Mouse (Mus musculus) thymus, adult 2 months (tissue): ENCODE measurements around the gene Olfr430. TPM values are rescaled to one million over a fixed set of nuclear protein-coding genes. Genes with fewer than 3 reads are reported as not detected.
"Not testable (repeated sequence)": the region's sequence is repeated elsewhere in the genome, so short reads cannot be mapped to it uniquely, and the experiment has no call there.

Experiments used
- DNase-seq: peaks from one replicate; pipeline ENCODE4 v3.0.0; 2021
- H3K27ac ChIP-seq: fragments of 200-500 bp; 2 replicates; pipeline ENCODE4 v1.5.1; 2012; ENCODE audit warnings: low read length, control low read depth; ENCODE audit not compliant: control insufficient read depth, insufficient read depth
- H3K27me3 ChIP-seq: fragments of 200-500 bp; 2 replicates; pipeline ENCODE4 v1.6.1; 2012; ENCODE audit warnings: mild to moderate bottlenecking, low read length, moderate library complexity, mixed read lengths; ENCODE audit not compliant: control insufficient read depth, insufficient read depth
- H3K36me3 ChIP-seq: fragments of 200-500 bp; 2 replicates; pipeline ENCODE4 v1.6.1; 2012; ENCODE audit warnings: mild to moderate bottlenecking, low read length, moderate library complexity; ENCODE audit not compliant: control insufficient read depth, insufficient read depth
- H3K4me1 ChIP-seq: fragments of 200-500 bp; replicated peaks from 2 replicates; pipeline ENCODE4 v1.6.1; 2012; ENCODE audit warnings: low read length; ENCODE audit not compliant: control insufficient read depth, insufficient read depth
- H3K4me3 ChIP-seq: fragments of 200-500 bp; 2 replicates; pipeline ENCODE4 v1.5.1; 2012; ENCODE audit warnings: mild to moderate bottlenecking, low read length, control low read depth, moderate library complexity; ENCODE audit not compliant: control insufficient read depth, insufficient read depth
- CTCF ChIP-seq: fragments of 200-500 bp; IDR thresholded peaks from 2 replicates; pipeline ENCODE4 v1.5.1; 2012; ENCODE audit warnings: mild to moderate bottlenecking, control low read depth, low read length, moderate library complexity, borderline replicate concordance; ENCODE audit not compliant: control insufficient read depth, poor library complexity, insufficient read depth; ENCODE audit errors: extremely low read depth
- POLR2A ChIP-seq: fragments of 200-500 bp; IDR thresholded peaks from 2 replicates; pipeline ENCODE4 v1.6.1; 2012; ENCODE audit warnings: mild to moderate bottlenecking, low read length, control low read depth, moderate library complexity; ENCODE audit not compliant: control insufficient read depth, poor library complexity, insufficient read depth; ENCODE audit errors: extremely low read depth
- WGBS: fragments of 180-500 bp; shearing (Covaris S2); methylation state at CpG from one replicate; pipeline ENCODE4 v1.1.7; 2018; 5-methylcytosine and 5-hydroxymethylcytosine counted together
- polyA plus RNA-seq: library from polyadenylated mRNA; depleted of rRNA; stranded (reverse); fragments of >200 nt; gene quantifications from 2 replicates; pipeline ENCODE4 v1.2.3, GENCODE M21; 2012; rRNA removed

Gene Olfr430
- polyA plus RNA-seq: not detected in 2 replicates

- Histone ChIP-seq H3K27ac (no peak within 1 kb of the TSS), H3K4me3 (no peak within 1 kb of the TSS), H3K27me3 (no peaks in the 10 kb centered on the region), H3K4me1 (no peaks in the 10 kb centered on the region), H3K36me3 (no peaks in the 10 kb centered on the region)
- no peak for DNase-seq
- 95% methylated on average over 3 of the region's 3 CpGs for WGBS
- TF ChIP-seq CTCF (no peak), POLR2A (no peak)
Measured at GRCm38 (mm10) chr1:174066305-174066704, at the start of gene Olfr430. Olfr430 (plus strand) TSS chr1:174066605.

GRCm38 (mm10) chr1:174031698-174032097 lies 34.7 kb upstream of the Olfr430 start, which contains the start of gene Ifi205:
Ifi205 (minus strand) TSS chr1:174031810.
- no peak for DNase-seq
- no peak for TF ChIP-seq POLR2A
- TF ChIP-seq CTCF: no peak
- H3K27ac ChIP-seq: no peak within 1 kb of the TSS
- H3K27me3 ChIP-seq: no peaks in the 10 kb centered on the region
- 42% methylated on average over 1 of the region's 1 CpGs for WGBS
- no peaks in the 10 kb centered on the region for H3K36me3 ChIP-seq
- no peak within 1 kb of the TSS for H3K4me3 ChIP-seq
- no peaks in the 10 kb centered on the region for H3K4me1 ChIP-seq

- Histone ChIP-seq H3K27ac (no peak overlapping the region), H3K36me3 (no peaks in the 10 kb centered on the region), H3K4me3 (no peak overlapping the region), H3K27me3 (no peaks in the 10 kb centered on the region), H3K4me1 (peaks cover 2% of the 10 kb centered on the region; the same call in 1 of the 2 replicates)
- no peak for DNase-seq
- TF ChIP-seq POLR2A: no peak
- TF ChIP-seq CTCF: no peak
- WGBS: 90% methylated on average over 4 of the region's 4 CpGs
Measured at GRCm38 (mm10) chr1:174035841-174036240, 30.6 kb upstream of the Olfr430 start.

GRCm38 (mm10) chr1:174038480-174038879 lies 27.9 kb upstream of the Olfr430 start:
- Histone ChIP-seq H3K4me3 (no peak overlapping the region), H3K4me1 (peaks cover 2% of the 10 kb centered on the region; the same call in 1 of the 2 replicates), H3K36me3 (no peaks in the 10 kb centered on the region), H3K27me3 (no peaks in the 10 kb centered on the region), H3K27ac (no peak overlapping the region)
- 94% methylated on average over 3 of the region's 3 CpGs for WGBS
- no peak for DNase-seq
- TF ChIP-seq POLR2A (no peak), CTCF (no peak)

GRCm38 (mm10) chr1:174040523-174041177 lies 25.8 kb upstream of the Olfr430 start, which contains the start of gene Olfr433:
Olfr433 (plus strand) TSS chr1:174040705.
- no peak for TF ChIP-seq CTCF
- 52% methylated on average over 7 of the region's 7 CpGs for WGBS
- Histone ChIP-seq H3K36me3 (no peaks in the 10 kb centered on the region), H3K27me3 (no peaks in the 10 kb centered on the region), H3K27ac (no peak within 1 kb of the TSS), H3K4me3 (no peak within 1 kb of the TSS), H3K4me1 (peaks cover 2% of the 10 kb centered on the region; the same call in 1 of the 2 replicates)
- peak; percentile 11 for DNase-seq

- not testable (repeated sequence) for H3K27me3 ChIP-seq, H3K36me3 ChIP-seq, DNase-seq, H3K4me1 ChIP-seq, H3K4me3 ChIP-seq, H3K27ac ChIP-seq
- 84% methylated on average over 12 of the region's 12 CpGs for WGBS
Measured at GRCm38 (mm10) chr1:174042091-174042884, 24.1 kb upstream of the Olfr430 start.

GRCm38 (mm10) chr1:174044431-174044830 lies 22.0 kb upstream of the Olfr430 start:
- 84% methylated on average over 2 of the region's 2 CpGs for WGBS
- no peaks in the 10 kb centered on the region for H3K36me3 ChIP-seq
- peaks cover 2% of the 10 kb centered on the region; the same call in 1 of the 2 replicates for H3K4me1 ChIP-seq
- H3K27me3 ChIP-seq: no peaks in the 10 kb centered on the region
- H3K27ac ChIP-seq: no peak overlapping the region
- DNase-seq: no peak
- TF ChIP-seq CTCF: no peak
- H3K4me3 ChIP-seq: no peak overlapping the region

GRCm38 (mm10) chr1:174048227-174048626 lies 18.2 kb upstream of the Olfr430 start:
- 34% methylated on average over 6 of the region's 6 CpGs for WGBS
- not testable (repeated sequence) for DNase-seq, H3K27me3 ChIP-seq, H3K36me3 ChIP-seq, H3K4me3 ChIP-seq, H3K27ac ChIP-seq, H3K4me1 ChIP-seq
